Mouse (Mus musculus) ES-Bruce4 (cell line): ENCODE results near the gene Klrg2.

ENCODE experiments used
- CTCF ChIP-seq: IDR thresholded peaks from one replicate; pipeline ENCODE4 v1.8.1; 2011; ENCODE audit warnings: low read depth, low read length
- EP300 ChIP-seq: IDR thresholded peaks from 2 replicates; pipeline ENCODE4 v1.6.1; 2011; ENCODE audit warnings: low read depth, low read length; ENCODE audit not compliant: insufficient read depth
- POLR2A ChIP-seq: IDR thresholded peaks from one replicate; pipeline ENCODE4 v1.8.1; 2011; ENCODE audit warnings: low read length; ENCODE audit not compliant: insufficient read depth

DNA sequence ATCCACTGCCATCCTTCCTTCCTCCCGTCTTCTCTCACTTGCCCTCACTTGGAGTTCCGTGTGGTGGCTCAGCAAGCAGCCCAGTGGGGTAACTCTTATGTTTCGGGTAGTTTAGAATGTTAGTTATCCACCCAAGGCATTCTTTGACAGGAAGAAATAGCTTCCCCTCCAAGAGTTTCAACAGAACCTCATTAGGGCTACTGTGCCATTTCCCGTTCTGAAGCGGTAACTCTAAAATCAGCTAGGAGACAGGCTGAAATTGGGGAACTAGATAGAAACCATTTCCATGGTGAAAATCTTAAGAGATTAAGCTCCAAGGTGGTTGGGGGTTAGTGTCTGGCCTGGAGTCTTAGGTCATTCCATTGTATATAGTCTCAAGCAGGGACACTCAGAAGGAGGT lies 4.2 kb upstream of the Klrg2 start:
- TF ChIP-seq CTCF (no peak), EP300 (no peak), POLR2A (no peak)
